Mouse (Mus musculus): ENCODE data around the gene Lrrc20.
A peak's percentile ranks its signal among the peaks of the same experiment; 100 is the strongest.

Gene Lrrc20

DNA sequence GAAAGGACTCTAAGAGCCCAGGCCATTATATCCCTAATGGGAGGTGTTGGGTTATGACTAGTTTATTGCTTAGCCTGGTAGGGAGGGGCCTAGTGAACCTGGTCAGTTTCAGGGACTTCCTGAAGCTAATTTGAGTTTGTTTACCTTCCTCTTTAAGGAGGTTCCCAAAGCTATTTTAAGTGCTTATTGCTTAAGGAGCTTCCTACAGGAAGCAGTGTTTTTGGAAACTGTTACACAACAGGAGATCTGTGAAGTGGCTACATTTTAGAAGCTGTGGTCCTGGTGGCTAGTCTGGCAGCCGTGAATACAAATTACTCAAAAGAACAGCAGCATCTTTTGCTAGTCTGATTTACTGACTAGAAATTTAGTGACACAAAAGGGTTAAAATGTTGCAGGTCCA is 1.3 kb upstream of the Lrrc20 start:
- no peak for DNase-seq

DNA sequence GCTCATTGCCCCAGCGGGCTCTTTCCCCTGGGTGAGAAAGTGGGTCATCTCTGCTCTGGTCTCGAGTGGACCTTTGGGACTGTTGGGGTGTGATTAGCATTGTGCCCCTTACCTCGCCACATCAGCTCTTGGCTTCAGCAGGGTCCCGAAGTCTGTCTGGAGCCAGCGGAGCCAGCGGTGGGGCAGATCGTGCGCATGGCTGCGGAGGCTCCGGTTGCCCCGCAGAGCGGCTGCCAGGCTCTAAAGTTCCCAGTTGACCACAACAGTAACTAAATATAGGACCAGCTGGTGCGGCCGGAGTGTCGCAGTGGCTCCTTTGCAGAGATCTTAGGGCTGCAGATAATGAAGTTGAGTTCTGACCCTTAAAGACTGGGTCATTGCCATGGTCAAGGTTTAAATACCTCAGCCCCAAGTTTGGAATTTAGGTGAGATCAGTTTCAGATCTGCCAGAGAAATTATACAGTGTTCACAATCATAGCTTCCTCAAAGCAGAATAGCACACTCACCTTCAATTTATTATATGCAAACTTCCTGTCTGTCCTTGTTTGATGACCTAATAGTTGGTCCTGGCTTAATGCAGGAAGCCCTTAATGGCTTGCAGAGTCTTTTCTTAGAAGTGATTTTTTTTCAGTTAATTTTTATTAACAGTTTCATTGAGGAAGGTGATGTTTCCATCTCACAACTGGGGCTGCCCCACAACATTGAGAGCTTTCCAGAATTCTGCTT is 1.0 kb downstream of the Lrrc20 start:
- DNase-seq = no peak

DNA sequence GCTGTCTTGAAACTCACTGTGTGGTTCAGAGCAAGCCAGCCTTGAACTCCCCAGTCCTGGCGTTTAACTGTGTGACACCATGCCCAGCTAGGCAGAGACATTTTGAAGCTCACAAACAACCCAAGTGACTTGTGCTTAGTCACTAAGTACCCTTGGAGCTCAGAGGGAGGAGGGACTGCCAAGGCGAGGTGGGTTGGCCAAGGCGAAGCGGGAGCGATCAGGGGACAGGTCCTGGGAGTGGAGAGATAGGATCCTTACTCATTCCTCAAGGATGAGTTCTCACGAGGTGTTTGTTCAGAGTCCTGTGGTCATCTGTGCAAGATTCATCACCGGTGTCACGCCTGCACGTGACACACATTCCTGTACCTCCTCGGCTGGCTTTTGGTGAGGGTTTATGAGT is 3.9 kb downstream of the Lrrc20 start:
- DNase-seq = no peak

DNA sequence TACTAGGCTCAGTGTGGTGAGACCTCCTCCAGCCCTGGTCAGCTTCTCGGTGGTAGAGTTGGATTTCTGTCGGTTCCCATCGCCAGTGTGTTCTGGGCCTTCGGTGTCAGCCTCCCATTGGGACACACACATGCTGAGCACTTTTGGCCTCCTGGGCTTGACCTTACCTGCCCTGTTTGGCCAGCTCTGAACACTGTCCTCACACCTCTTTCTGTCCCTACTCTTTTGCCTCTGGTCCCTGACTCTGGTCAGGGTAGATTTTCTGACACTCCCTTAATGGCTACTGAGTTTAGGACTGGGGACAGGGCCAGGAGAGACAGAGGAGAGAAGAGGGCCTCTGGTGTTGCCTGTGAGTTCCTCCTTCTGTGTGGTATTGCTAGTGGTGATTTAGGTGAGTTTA is 4.3 kb downstream of the Lrrc20 start:
- no peak for DNase-seq

DNA sequence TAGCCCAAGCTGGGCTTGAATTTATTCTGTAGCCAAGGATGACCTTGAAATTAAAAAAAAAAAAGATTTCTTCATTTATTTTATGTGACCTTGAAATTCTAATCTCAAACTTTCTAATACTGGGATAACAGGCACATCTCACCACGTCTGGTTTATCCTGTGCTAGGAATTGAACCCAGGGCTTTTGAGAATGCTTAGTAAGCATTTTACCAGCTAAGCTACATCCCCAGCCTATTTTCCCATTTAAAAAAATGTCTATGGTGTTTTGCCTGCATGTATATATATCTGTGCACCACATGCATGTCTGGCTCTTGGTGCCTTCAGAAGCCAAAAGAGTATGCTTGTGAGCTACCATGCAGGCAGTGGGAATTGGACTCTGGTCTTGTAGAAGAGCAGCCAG is 4.9 kb downstream of the Lrrc20 start:
- no peak for DNase-seq

DNA sequence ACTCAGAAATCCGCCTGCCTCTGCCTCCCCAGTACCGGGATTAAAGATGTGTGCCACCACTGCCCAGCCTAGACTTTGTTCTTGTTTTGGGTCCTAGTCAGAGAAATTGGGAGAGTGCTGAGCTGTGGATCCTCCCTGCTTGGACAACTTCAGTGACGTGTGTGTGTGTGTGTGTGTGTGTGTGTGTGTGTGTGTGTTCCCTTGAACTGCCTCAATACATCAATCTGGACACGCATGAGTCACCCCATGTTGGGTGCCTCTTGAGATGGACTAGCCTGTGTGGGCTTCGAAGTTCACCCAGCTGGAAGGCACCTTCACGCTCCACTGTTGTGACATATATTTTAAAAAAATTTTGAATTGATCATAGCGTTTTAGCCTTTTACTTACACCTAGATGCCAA is 7.2 kb downstream of the Lrrc20 start:
- DNase-seq = no peak

DNA sequence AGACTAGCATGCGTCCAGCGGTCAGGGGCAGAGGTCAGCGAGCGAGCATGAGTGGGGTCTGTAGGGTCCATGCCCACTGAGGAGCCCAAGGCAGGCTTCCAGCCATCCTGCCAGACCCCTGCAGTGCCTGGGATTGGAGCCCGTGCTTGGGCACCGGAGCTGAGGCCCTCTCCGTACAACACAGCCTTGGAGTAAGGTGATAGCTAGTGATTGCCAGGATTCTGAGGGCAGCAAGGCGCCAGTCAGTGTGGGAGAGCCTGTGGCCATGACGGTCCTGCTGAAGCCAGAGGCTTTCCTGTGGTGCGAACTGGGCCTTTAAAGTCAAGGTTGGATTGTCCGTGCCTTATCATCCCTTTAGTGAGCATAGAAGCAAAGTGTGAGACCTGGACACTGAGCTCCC is 9.2 kb downstream of the Lrrc20 start:
- no peak for DNase-seq

DNA sequence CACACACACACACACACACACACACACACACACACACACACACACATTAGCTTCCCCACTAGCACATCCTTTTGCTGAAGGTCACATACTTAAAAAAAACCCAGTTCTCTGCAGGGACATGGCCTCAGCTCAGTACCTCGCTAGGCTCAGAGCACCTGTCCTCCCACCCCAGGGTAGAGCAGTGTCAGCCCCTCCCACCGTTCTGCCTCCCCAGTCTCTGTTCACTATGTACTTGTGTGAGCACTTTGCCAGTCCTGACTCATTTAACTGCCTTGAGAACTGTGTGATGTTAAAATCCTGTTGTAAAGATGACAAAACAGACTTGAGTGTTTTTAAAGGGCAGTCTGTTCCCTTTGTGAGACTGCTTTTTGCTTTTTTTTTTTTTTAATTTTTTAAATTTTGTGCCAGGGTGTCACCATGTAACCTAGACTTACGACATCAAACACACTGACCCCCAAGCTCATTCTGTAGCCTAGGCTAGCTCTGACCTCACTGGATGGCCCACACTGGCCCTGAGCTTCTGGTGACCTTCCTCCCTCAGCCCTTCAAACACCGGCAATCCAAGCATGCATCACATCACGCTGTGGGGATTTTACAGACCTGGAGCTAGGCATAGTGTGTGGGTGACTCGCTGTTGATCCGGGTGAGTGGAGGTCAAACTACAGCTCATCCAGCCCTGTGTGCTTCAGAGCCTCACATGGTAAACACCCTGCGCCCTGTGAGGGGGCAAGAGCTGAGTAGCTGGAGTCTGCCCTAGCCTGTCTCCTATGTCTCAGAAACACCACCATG is 11.1 kb downstream of the Lrrc20 start:
- DNase-seq = no peak

DNA sequence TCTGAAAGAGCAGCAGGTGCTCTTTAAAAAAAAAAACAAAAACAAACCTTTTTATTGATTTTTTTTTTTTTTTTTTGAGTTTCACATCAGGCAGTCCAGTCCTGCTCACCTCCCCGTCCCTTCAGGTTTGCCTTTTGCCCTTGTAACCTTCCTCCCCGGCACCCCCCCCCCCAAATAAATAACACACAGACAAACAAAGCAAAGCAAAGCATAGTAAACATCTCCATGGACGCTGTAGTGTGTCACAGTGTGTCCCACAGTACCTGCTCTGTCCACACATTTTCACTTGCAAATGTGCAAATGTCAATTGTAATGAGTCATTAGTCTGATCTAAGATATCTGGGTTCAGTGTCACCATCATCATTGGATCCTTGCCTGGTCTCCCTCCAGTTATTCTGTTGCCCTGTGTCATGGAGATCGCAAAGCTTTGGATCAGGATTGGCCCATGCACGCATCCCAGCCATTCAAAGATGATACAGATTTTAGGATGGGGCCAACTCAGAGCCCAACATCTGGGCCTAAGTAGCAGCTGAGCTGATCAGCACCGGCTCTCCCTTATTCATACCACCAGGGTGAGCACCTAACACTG is 13.0 kb downstream of the Lrrc20 start:
- DNase-seq = no peak

DNA sequence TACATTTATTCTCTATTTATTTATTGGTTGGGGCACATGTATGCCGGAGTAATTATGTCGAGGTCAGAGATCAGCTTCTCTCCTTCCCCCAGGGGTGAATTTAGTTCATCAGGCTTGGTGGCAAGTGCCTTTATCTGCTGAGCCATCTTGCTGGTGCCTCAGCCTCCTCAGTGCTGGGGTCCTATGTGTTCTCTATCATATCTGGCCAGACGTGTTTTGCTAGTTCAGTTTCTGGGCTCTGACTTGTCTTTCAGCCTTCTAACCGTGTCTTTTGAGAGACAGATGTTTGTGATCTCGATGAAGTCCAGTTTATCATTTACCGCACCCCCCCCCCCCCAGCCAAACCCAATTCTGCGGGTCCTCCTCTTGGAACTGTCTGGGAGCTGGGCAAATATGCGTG is 16.0 kb downstream of the Lrrc20 start:
- no peak for DNase-seq

DNA sequence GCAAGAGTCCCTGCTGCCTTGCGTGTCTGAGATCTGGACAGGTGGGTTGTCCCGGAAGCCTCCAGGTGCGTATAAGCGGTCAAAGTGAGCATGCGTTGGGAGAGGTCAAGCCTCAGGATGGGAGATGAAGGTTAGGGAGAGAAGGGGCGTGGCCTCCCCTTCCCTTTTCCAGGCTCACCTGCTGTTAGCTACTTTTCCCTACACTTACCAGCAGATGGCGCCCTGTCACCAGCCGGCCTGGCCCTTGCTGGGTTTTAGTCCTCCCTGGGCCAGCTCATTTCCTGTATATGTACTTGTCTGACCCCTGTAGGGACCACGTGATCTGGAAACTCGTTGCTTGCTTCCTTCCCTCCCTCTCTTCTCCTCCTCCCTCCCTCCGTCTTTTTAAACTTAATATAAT is 16.4 kb downstream of the Lrrc20 start:
- DNase-seq = peak; percentile 45

DNA sequence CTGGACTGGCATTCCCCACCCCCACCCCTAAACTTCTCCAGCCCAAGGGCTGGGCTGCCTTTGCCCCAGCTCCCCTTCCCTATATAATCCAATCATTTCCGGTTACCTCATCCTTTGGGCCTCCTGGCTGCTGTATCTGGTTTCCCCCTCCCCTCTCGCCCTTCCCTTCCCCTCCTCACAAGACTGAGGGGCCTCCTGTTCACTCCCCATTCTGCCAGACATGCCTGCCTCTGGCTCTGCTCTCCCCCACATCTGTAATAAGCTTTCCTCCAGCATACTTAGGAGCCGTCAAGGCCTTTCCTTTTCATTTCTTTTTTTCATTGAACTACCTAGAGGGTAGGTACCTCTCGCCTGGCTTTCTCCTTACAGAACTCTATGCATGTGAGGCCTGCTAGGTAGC is 19.9 kb downstream of the Lrrc20 start:
- DNase-seq = no peak

DNA sequence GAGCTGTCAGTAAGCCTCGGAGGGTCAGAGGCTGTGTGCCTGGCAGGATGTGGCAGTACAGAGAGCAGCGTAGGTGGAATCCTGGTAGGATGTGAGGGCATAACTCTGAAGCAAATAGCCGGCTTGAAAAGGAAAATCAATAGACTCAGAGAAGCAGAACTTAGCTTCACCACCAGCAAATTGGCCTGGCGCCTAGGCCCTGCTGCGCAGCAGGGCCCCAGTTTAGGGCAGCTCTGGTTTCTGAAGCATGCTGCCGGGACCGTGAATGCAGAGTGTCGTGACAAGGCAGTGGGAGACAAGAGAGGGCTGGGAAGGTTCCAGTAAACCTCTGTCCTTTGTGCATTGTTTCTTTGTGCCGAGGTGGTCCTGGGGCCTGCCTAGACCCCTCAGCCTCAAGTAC is 20.6 kb downstream of the Lrrc20 start:
- no peak for DNase-seq

DNA sequence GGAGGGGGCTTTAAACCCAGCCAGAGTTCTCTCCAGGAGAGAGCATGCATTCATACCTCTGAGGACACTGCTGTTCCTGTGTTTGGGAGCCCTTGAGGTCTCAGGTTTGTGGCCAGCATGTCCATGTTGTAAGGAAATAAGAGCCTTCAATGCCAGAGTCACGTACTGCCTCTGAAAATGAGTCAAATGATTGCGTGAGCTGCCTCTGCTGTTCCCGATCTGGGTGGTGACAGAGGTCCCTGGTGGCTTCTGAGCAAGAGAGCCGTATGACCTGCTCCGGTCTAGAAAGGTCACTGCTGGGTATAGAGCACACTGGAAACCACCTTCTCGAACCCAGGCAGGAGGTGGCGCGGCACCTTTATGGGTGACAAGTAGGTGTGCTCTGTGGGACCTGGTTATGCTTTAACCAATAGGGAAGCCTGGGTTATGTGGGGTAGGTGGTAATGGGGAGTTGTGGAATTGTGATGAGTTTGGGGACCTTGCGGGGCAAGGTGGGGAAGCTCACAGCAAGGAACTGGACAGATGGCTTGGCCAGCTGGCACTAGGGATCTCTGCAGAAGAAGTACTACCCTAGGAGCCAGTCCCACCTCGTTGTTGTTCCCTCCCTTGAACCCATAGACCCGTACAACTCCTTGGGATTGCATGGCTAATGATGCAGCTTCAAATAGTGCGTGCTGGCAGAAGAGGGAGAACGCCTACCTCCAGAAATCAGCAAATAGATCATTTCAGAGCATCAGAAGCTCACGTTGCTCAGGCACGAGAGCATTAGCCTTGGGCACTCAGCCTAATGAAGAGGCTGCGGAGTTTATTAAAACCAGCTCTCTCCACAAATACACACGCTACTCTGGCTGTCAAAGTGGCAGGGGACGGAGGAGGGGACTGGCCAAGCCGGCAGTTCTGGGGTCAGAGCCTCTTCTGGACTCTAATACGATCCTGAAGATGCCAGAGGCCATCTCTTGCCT is 24.2 kb downstream of the Lrrc20 start:
- peak; percentile 52 for DNase-seq

DNA sequence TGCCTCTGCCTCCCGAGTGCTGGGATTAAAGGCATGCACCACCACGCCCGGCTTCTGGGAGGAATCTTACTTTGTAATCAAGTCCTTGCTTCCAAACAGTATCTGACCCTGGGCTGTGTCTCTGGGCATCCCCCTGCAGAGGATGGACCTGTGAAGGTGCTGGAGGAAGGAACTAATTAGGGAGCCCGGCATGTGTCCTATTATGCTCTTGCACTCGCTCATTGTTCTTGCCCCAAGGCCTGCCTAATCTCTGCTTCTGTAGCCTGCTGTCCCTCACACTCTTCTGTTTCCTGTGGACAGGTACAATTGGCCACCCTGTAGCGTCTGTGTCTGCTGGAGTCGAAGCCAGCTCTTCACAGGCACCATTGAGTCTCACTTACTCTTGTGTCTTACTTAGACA is 25.2 kb downstream of the Lrrc20 start:
- no peak for DNase-seq

DNA sequence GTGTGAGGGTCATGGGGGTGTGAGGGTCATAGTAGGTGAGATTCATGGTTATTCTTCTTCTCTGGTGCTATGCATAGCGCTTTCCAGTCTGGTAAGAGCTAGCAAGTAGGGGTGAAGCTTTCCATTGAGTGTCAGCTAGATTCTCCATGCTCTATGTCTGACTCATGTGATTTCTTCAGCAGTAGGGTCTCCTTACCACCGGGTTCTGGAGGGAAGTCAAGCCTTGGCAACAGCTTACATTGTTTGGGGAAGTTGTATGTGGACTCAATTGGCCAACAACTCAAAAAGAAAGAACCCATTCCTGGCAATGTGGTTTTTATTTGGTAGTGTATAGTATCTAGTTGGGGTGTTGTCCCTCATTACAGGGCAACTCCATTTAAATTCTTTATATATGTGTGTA is 28.5 kb downstream of the Lrrc20 start:
- DNase-seq = no peak

DNA sequence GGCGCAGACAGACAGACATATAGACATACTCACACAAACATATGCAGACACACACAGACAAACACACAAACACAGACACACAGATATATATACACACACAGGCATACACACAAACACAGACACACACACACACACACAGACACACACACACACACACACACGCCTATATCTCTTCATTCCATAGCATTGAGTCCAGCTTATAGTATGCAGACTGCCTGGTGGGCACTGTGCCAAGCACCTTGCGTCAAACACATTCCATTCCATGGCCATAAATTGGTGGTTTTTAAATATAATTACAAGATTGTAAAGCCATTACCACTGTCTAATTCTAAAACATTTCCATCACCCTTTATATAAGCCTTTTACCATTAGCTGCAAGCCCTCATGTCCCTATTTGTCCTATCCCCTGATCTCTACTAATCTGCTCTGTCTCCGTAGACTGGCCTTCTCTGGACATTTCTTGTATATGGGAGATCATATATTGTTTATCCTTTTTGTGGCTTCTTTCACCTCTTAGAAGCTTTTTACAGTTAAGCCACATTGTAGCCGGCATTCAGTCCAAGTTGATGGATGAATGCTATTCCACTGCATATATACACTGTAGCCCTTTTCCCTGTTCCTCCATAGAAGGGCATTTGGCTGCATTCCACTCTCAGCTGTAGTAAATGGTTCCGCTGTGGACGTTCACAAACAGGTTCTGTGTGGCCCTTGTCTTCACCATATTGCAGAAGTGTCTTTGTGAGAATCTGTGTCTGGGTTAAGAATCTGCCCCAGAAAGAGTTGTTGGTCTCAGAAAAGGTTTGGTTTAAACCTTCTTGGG is 31.0 kb downstream of the Lrrc20 start:
- DNase-seq = no peak

DNA sequence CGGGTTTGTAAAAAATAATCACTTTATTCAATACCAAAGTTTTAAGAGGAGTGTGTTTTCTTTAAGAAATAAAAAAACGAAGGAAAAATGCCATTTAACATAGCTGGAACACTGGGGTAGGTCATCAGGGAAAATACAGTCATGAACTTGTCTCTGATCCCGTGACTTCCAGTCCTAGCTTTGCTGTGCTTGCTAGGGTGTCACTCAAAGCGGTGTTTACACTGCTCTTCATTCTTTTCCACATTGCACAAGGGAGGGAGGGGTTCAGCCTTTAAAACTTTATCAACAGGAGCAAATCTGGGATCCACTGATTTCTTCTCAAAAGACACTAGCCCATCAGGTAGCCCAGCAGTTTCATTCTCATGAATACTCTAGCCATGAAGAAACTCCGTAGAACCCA is 34.3 kb downstream of the Lrrc20 start:
- no peak for DNase-seq

DNA sequence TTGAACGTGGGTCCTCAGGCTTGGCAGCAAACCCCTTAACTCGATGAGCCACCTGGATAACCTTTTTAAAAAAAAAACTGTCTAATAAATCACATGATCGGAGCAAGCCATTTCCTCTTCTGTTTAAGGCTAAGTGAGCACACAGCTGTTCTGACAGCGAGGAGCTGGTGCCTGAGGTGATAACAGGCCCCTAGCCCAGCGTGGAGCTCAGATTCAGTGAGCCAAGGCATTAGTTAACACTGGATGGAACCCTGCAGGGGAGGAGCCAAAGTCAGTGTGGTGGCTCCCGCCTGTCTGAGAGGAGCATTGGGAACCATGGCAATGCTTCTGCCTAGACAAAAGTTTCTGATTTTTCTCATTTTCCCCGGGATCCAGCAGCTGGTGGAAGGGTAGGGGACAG is 35.2 kb downstream of the Lrrc20 start:
- DNase-seq = no peak

DNA sequence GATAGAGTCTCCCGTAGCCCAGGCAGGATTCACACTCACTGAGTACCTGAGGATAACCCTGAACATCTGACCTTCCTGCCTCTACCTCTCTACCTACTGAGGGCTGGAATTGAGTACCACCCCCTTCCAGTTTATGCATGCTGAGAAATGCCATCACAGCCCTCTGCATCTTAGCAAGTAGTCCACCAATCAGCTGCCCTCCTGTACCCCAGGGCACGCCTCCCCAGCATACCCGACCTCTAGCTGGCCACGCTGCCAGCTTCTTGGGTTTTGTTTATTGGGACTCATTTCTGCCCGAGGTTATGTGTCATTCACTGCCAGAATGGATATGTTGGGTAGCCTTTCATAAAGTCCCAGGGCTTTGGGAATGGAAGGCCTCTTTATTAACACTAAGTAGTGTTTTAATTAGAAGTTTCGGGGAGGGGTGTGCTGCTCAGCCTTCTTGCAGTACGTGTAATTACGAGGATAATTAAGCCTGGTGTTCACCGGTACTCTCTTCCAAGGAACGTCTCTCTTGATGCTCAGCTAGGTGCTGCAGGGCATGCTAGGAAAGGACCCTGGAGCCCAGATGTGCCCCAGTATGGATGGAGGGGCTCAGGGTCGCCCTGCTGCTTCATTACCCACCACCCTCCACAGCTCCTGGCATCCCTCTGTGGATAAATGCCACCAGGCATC is 36.8 kb downstream of the Lrrc20 start:
- DNase-seq = no peak

DNA sequence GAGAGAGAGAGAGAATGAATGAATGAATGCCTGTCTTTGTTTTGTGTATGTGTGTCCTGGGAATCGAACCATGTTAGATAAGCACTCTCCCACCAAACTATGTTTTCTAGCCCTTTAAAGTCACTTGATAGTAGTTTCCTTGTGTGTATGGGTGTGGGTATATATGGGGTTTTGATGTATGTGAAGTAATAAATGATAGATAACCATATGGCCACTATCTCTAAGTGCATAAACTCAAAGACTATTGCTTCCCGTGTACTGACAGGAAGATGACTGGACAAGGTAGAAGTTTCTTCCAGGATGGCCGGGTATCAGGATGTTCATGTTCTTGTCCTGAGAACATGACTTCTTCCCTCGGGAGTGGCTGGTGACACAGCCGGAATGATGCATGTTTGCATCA is 41.3 kb downstream of the Lrrc20 start:
- DNase-seq = no peak

All from layer of hippocampus, adult 9-11 months (tissue).